Mouse (Mus musculus): ENCODE data around the gene Herpud1. TPM values are rescaled to one million over a fixed set of nuclear protein-coding genes. Genes with fewer than 3 reads are reported as not detected.

Gene Herpud1
- total RNA-seq, 1 experiment from 2014 or later, result 74.5 TPM

- ATAC-seq (replicated peaks in 1 of 2; ENCODE audit: insufficient read depth in 1 of 2, low FRiP score in 2 of 2, low TSS enrichment in 1 of 2, low read depth in 1 of 2, poor library complexity in 2 of 2, severe bottlenecking in 2 of 2), result no peak
These were observed 21.4 kb upstream of the Herpud1 start for GRCm38 (mm10) chr8:94364686-94365312.

GRCm38 (mm10) chr8:94365410-94365981 lies 20.7 kb upstream of the Herpud1 start:
- ATAC-seq (replicated peaks in 1 of 2; ENCODE audit: insufficient read depth in 1 of 2, low FRiP score in 2 of 2, low TSS enrichment in 1 of 2, low read depth in 1 of 2, poor library complexity in 2 of 2, severe bottlenecking in 2 of 2), result peak; percentile 89 to 92

- no peak for ATAC-seq (replicated peaks in 1 of 2; ENCODE audit: insufficient read depth in 1 of 2, low FRiP score in 2 of 2, low TSS enrichment in 1 of 2, low read depth in 1 of 2, poor library complexity in 2 of 2, severe bottlenecking in 2 of 2)
These were observed 15.4 kb upstream of the Herpud1 start for GRCm38 (mm10) chr8:94370839-94371238.

- ATAC-seq (replicated peaks in 1 of 2; ENCODE audit: insufficient read depth in 1 of 2, low FRiP score in 2 of 2, low TSS enrichment in 1 of 2, low read depth in 1 of 2, poor library complexity in 2 of 2, severe bottlenecking in 2 of 2), result 0 out of 4 replicates have a peak, but pooled peaks have one; percentile 20 to 23
These were observed 13.2 kb upstream of the Herpud1 start for GRCm38 (mm10) chr8:94372955-94373599.

GRCm38 (mm10) chr8:94375551-94375991 lies 10.7 kb upstream of the Herpud1 start:
- ATAC-seq (replicated peaks in 1 of 2; ENCODE audit: insufficient read depth in 1 of 2, low FRiP score in 2 of 2, low TSS enrichment in 1 of 2, low read depth in 1 of 2, poor library complexity in 2 of 2, severe bottlenecking in 2 of 2), result peak; percentile 47 to 59; a peak in 3 of 4 replicates

- ATAC-seq (replicated peaks in 1 of 2; ENCODE audit: insufficient read depth in 1 of 2, low FRiP score in 2 of 2, low TSS enrichment in 1 of 2, low read depth in 1 of 2, poor library complexity in 2 of 2, severe bottlenecking in 2 of 2), result no peak
These were observed 10.1 kb upstream of the Herpud1 start for GRCm38 (mm10) chr8:94376176-94376575.

- ATAC-seq (replicated peaks in 1 of 2; ENCODE audit: insufficient read depth in 1 of 2, low FRiP score in 2 of 2, low TSS enrichment in 1 of 2, low read depth in 1 of 2, poor library complexity in 2 of 2, severe bottlenecking in 2 of 2), result no peak
These were observed 9.7 kb upstream of the Herpud1 start for GRCm38 (mm10) chr8:94376580-94376979.

- ATAC-seq (replicated peaks in 1 of 2; ENCODE audit: insufficient read depth in 1 of 2, low FRiP score in 2 of 2, low TSS enrichment in 1 of 2, low read depth in 1 of 2, poor library complexity in 2 of 2, severe bottlenecking in 2 of 2), result no peak
These were observed 9.2 kb upstream of the Herpud1 start for GRCm38 (mm10) chr8:94377031-94377430.

GRCm38 (mm10) chr8:94377714-94378205 lies 8.5 kb upstream of the Herpud1 start:
- no peak for ATAC-seq (replicated peaks in 1 of 2; ENCODE audit: insufficient read depth in 1 of 2, low FRiP score in 2 of 2, low TSS enrichment in 1 of 2, low read depth in 1 of 2, poor library complexity in 2 of 2, severe bottlenecking in 2 of 2)

- 0 out of 4 replicates have a peak, but pooled peaks of 1 of the 2 experiments have one; percentile 27 for ATAC-seq (replicated peaks in 1 of 2; ENCODE audit: insufficient read depth in 1 of 2, low FRiP score in 2 of 2, low TSS enrichment in 1 of 2, low read depth in 1 of 2, poor library complexity in 2 of 2, severe bottlenecking in 2 of 2)
These were observed 7.3 kb upstream of the Herpud1 start for GRCm38 (mm10) chr8:94378763-94379415.

GRCm38 (mm10) chr8:94379686-94380085 lies 6.6 kb upstream of the Herpud1 start:
- no peak for ATAC-seq (replicated peaks in 1 of 2; ENCODE audit: insufficient read depth in 1 of 2, low FRiP score in 2 of 2, low TSS enrichment in 1 of 2, low read depth in 1 of 2, poor library complexity in 2 of 2, severe bottlenecking in 2 of 2)

- ATAC-seq (replicated peaks in 1 of 2; ENCODE audit: insufficient read depth in 1 of 2, low FRiP score in 2 of 2, low TSS enrichment in 1 of 2, low read depth in 1 of 2, poor library complexity in 2 of 2, severe bottlenecking in 2 of 2), result no peak
These were observed 2.1 kb upstream of the Herpud1 start for GRCm38 (mm10) chr8:94384166-94384565.

GRCm38 (mm10) chr8:94385506-94386213 lies 578 bp upstream of the Herpud1 start:
- ATAC-seq (replicated peaks in 1 of 2; ENCODE audit: insufficient read depth in 1 of 2, low FRiP score in 2 of 2, low TSS enrichment in 1 of 2, low read depth in 1 of 2, poor library complexity in 2 of 2, severe bottlenecking in 2 of 2), result peak; percentile 5 to 12; a peak in 3 of 4 replicates

- ATAC-seq (replicated peaks in 1 of 2; ENCODE audit: insufficient read depth in 1 of 2, low FRiP score in 2 of 2, low TSS enrichment in 1 of 2, low read depth in 1 of 2, poor library complexity in 2 of 2, severe bottlenecking in 2 of 2), result peak; percentile 39 to 59; a peak in 2 of 4 replicates
These were observed 918 bp downstream of the Herpud1 start for GRCm38 (mm10) chr8:94387027-94387684.

GRCm38 (mm10) chr8:94387785-94388184 lies 1.5 kb downstream of the Herpud1 start:
- no peak for ATAC-seq (replicated peaks in 1 of 2; ENCODE audit: insufficient read depth in 1 of 2, low FRiP score in 2 of 2, low TSS enrichment in 1 of 2, low read depth in 1 of 2, poor library complexity in 2 of 2, severe bottlenecking in 2 of 2)

- no peak for ATAC-seq (replicated peaks in 1 of 2; ENCODE audit: insufficient read depth in 1 of 2, low FRiP score in 2 of 2, low TSS enrichment in 1 of 2, low read depth in 1 of 2, poor library complexity in 2 of 2, severe bottlenecking in 2 of 2)
These were observed 3.3 kb downstream of the Herpud1 start for GRCm38 (mm10) chr8:94389531-94389930.

GRCm38 (mm10) chr8:94390429-94390828 lies 4.2 kb downstream of the Herpud1 start:
- no peak for ATAC-seq (replicated peaks in 1 of 2; ENCODE audit: insufficient read depth in 1 of 2, low FRiP score in 2 of 2, low TSS enrichment in 1 of 2, low read depth in 1 of 2, poor library complexity in 2 of 2, severe bottlenecking in 2 of 2)
